Mouse (Mus musculus) heart, embryonic 16.5 days (tissue): Measurements from ENCODE around the gene Cemip2. TPM values are rescaled to one million over a fixed set of nuclear protein-coding genes. Genes with fewer than 3 reads are reported as not detected.
"Not testable (repeated sequence)": the region's sequence is repeated elsewhere in the genome, so short reads cannot be mapped to it uniquely, and the experiment has no call there.

Experiments
- ATAC-seq: fragments of 200-750 bp; cut with Nextera tagmentation; replicated peaks from 2 replicates; pipeline ENCODE4 v1.8.0; 2017; ENCODE audit warnings: moderate number of reproducible peaks; ENCODE audit not compliant: insufficient read depth, low FRiP score; ENCODE audit errors: extremely low read depth
- H3K27ac ChIP-seq: fragments of 300-500 bp; sonication (generic); 2 replicates; pipeline ENCODE4 v1.5.1; 2014; ENCODE audit warnings: mild to moderate bottlenecking, low read length, control low read depth, moderate library complexity
- H3K27me3 ChIP-seq: fragments of 300-500 bp; sonication (generic); 2 replicates; pipeline ENCODE4 v1.6.1; 2014; ENCODE audit warnings: low read length, mixed read lengths; ENCODE audit not compliant: control insufficient read depth, insufficient read depth
- H3K36me3 ChIP-seq: fragments of 300-500 bp; sonication (generic); 2 replicates; pipeline ENCODE4 v1.6.1; 2014; ENCODE audit not compliant: control insufficient read depth, insufficient read depth
- H3K4me1 ChIP-seq: fragments of 300-500 bp; sonication (generic); 2 replicates; pipeline ENCODE4 v1.6.1; 2014; ENCODE audit warnings: low read length, mixed read lengths; ENCODE audit not compliant: control insufficient read depth, insufficient read depth
- H3K4me2 ChIP-seq: fragments of 300-500 bp; sonication (generic); 2 replicates; pipeline ENCODE4 v1.6.1; 2014; ENCODE audit warnings: low read depth, mild to moderate bottlenecking, control low read depth, low read length
- H3K4me3 ChIP-seq: fragments of 300-500 bp; sonication (generic); 2 replicates; pipeline ENCODE4 v1.5.1; 2014; ENCODE audit warnings: mild to moderate bottlenecking, control low read depth, low read length
- H3K9ac ChIP-seq: fragments of 300-500 bp; sonication (generic); 2 replicates; pipeline ENCODE4 v1.6.1; 2014; ENCODE audit warnings: low read length, control low read depth
- H3K9me3 ChIP-seq: fragments of 300-500 bp; sonication (generic); replicated peaks from 2 replicates; pipeline ENCODE4 v1.6.1; 2016; ENCODE audit warnings: low read length; ENCODE audit not compliant: control insufficient read depth
- WGBS: fragments of 180-500 bp; shearing (Covaris S2); extraction: QIAGEN DNeasy Blood & Tissue Kit; methylation state at CpG from one replicate; pipeline ENCODE4 v1.1.7; 2014; 5-methylcytosine and 5-hydroxymethylcytosine counted together
- polyA plus RNA-seq: library from polyadenylated mRNA; unstranded; fragments of >200 nt; fragmentation: Nextera tagmentation; extraction: Ambion mirVana; gene quantifications from 2 replicates; pipeline ENCODE4 v1.2.1, GENCODE M21; 2015

The Cemip2 gene
- polyA plus RNA-seq, 1 experiment from 2014 or later, result 36.4 TPM

DNA sequence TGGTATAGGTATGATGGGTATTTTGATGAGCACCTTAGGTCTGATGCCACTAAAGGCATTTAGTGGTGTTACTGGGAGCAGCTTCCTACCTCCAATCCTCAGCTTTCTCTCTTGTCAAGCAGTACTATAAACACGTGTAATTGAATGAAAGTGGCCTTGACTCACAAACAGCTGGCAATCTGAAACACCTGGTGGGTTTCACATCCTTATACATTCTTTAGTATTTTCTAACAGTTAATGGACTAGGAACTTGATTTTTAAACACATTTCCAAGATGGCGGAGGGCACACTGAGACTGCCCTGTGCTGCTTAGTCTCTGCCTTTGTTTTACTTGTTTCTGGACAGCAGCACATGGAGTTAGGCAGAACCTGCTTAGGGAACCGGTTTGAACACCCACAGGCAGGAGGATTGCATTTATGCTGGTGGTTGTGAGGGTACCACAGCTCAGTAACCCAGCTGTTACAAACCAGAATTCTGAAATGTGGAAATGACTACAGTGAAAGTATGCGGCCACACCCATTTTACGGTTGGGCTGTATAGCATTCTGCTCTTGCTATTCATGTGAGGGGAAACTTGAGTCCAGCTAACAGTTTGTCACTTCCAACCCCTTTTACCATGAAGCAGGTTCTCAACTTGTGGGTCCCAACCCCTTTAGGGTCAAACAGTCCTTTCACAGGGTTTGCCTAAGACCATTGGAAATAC, 84.3 kb downstream of the Cemip2 start:
- H3K4me1 ChIP-seq, result peaks cover 20% of the 10 kb centered on the region
- H3K4me3 ChIP-seq, result no peak overlapping the region
- H3K9ac ChIP-seq, result no peak overlapping the region
- no peak overlapping the region for H3K27ac ChIP-seq
- no peaks in the 10 kb centered on the region for H3K9me3 ChIP-seq
- H3K36me3 ChIP-seq, result peaks cover 3% of the 10 kb centered on the region
- H3K27me3 ChIP-seq, result no peaks in the 10 kb centered on the region
- no peak overlapping the region for H3K4me2 ChIP-seq
- 85% methylated on average over 5 of the region's 5 CpGs for WGBS
- no peak for ATAC-seq

DNA sequence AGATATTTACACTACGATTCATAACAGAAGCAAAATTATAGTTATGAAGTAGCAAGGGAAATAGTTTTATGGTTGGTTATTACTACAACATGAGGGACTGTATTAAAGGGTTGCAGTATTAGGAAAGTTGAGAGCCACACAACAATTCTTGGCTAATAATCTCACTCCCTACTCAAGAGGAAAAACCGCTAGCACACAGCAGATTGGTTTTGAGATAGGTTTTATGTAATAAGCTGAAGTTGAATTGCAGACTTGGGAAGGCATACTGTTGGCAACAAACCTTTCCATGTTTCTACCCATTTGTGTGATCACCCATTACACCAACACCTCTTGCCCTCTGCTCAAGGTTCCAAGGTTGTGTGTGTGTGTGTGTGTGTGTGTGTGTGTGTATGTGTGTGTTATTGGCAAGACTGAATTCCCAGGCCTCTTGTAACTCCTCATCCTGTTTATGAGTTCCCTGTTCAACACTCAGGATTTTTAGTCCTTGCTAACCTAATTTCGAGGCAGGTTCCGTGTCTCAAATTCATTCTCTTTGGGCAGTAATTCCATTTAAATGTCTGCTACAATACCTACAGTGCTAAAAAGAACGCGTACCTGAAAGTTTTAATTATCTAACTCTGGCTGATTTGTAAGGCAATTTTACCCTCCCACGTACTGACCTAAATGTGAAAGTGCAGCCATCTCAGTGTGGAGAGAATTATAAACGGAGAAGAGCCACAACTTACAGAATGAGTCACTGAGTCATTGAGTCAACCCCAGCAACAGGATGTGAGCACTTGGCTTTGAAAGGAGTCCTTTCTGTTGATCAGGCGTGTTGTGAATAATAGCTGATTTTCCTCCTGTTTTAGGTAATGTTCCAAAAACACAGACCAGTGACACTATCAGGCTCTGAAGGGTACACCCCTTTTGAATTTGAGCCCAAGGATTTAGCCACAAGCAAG, 85.1 kb downstream of the Cemip2 start:
- no peaks in the 10 kb centered on the region for H3K36me3 ChIP-seq
- WGBS, result 81% methylated on average over 9 of the region's 9 CpGs
- 0 out of 2 replicates have a peak overlapping the region, but pooled peaks have one; percentile 2 for H3K27ac ChIP-seq
- H3K4me3 ChIP-seq, result no peak overlapping the region
- peaks cover 20% of the 10 kb centered on the region for H3K4me1 ChIP-seq
- H3K27me3 ChIP-seq, result no peaks in the 10 kb centered on the region
- no peaks in the 10 kb centered on the region for H3K9me3 ChIP-seq
- no peak overlapping the region for H3K4me2 ChIP-seq
- H3K9ac ChIP-seq, result no peak overlapping the region
- ATAC-seq, result no peak

- WGBS, result 50% methylated on average over 7 of the region's 7 CpGs
- H3K27me3 ChIP-seq, result no peaks in the 10 kb centered on the region
- H3K4me3 ChIP-seq, result no peak overlapping the region
- H3K9me3 ChIP-seq, result no peaks in the 10 kb centered on the region
- no peak for ATAC-seq
- peak overlapping the region; percentile 20; the same call in 1 of the 2 replicates for H3K27ac ChIP-seq
- no peak overlapping the region for H3K4me2 ChIP-seq
- no peak overlapping the region for H3K9ac ChIP-seq
- peaks cover 14% of the 10 kb centered on the region for H3K4me1 ChIP-seq
- H3K36me3 ChIP-seq, result no peaks in the 10 kb centered on the region
These were observed 87.3 kb downstream of the Cemip2 start for GRCm38 (mm10) chr19:21865242-21866055.

DNA sequence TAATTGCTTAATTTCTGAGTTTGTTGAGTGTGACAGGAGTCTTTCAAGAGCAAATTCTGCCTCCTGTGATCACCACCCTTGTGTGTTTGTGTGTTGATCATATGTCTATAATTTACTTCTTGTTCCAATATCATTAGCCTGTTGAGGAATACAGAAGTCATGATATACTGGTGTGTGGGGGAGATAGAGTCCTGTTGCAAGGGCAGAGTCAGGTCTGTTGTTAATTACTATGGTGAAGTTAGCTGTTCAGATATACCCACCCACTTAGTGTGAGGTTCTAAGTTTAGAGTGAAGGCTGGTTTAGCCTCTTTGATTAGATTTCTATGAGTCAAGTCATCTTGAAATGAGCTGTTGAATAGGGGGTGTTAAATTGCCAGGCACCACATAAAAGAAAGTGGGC, 88.0 kb downstream of the Cemip2 start:
- ATAC-seq, result no peak
- no peaks in the 10 kb centered on the region for H3K9me3 ChIP-seq
- H3K4me2 ChIP-seq, result no peak overlapping the region
- no peaks in the 10 kb centered on the region for H3K27me3 ChIP-seq
- peaks cover 14% of the 10 kb centered on the region for H3K4me1 ChIP-seq
- H3K9ac ChIP-seq, result no peak overlapping the region
- no peak overlapping the region for H3K27ac ChIP-seq
- no peak overlapping the region for H3K4me3 ChIP-seq
- no peaks in the 10 kb centered on the region for H3K36me3 ChIP-seq

GRCm38 (mm10) chr19:21866756-21867155, 88.6 kb downstream of the Cemip2 start:
- not testable (repeated sequence) for H3K4me3 ChIP-seq, H3K4me2 ChIP-seq, H3K27ac ChIP-seq, H3K9ac ChIP-seq, H3K36me3 ChIP-seq, H3K9me3 ChIP-seq, ATAC-seq, H3K27me3 ChIP-seq
- WGBS, result 87% methylated on average over 4 of the region's 4 CpGs
- H3K4me1 ChIP-seq, result peaks cover 14% of the 10 kb centered on the region

GRCm38 (mm10) chr19:21868471-21868870, 90.3 kb downstream of the Cemip2 start:
- H3K27ac ChIP-seq, result no peak overlapping the region
- no peak overlapping the region for H3K4me2 ChIP-seq
- no peaks in the 10 kb centered on the region for H3K36me3 ChIP-seq
- no peak overlapping the region for H3K9ac ChIP-seq
- H3K9me3 ChIP-seq, result no peaks in the 10 kb centered on the region
- H3K27me3 ChIP-seq, result no peaks in the 10 kb centered on the region
- no peak overlapping the region for H3K4me3 ChIP-seq
- no peak for ATAC-seq
- H3K4me1 ChIP-seq, result peaks cover 14% of the 10 kb centered on the region
- 77% methylated on average over 2 of the region's 2 CpGs for WGBS

- Histone ChIP-seq H3K36me3 (no peaks in the 10 kb centered on the region), H3K9me3 (peaks cover 4% of the 10 kb centered on the region; the same call in 1 of the 2 replicates), H3K9ac (no peak overlapping the region), H3K4me3 (peak overlapping the region; percentile 27), H3K4me1 (peaks cover 24% of the 10 kb centered on the region), H3K27ac (peak overlapping the region; percentile 93), H3K27me3 (no peaks in the 10 kb centered on the region), H3K4me2 (peak overlapping the region; percentile 38)
- peak; percentile 78 for ATAC-seq
- WGBS, result 9% methylated on average over 8 of the region's 8 CpGs
These were observed 104.2 kb downstream of the Cemip2 start for GRCm38 (mm10) chr19:21882110-21882940.

DNA sequence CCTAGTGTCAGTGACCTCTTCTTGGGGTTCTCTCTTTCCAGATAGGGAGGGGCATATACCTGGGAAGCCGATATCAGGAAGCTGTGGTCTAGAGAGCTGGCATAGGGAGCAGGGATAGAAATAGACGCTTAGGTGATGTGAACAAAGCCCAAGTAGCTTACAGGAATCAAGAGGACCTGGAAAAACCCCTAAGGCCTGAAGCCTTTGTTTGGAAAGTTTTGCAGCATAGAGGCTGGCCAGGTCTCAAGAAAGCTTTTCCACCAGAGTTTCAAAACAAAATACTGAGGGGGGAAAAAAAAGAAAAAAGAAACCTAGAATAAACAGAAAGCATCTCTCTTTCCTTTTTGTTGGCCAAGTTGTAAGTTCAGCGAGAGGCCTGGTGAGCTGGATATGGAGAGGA, 104.9 kb downstream of the Cemip2 start:
- H3K4me3 ChIP-seq, result no peak overlapping the region
- H3K9me3 ChIP-seq, result peaks cover 4% of the 10 kb centered on the region; the same call in 1 of the 2 replicates
- peaks cover 24% of the 10 kb centered on the region for H3K4me1 ChIP-seq
- 59% methylated on average over 3 of the region's 3 CpGs for WGBS
- H3K27ac ChIP-seq, result peak overlapping the region; percentile 93
- H3K4me2 ChIP-seq, result peak overlapping the region; percentile 38
- H3K27me3 ChIP-seq, result no peaks in the 10 kb centered on the region
- no peaks in the 10 kb centered on the region for H3K36me3 ChIP-seq
- no peak overlapping the region for H3K9ac ChIP-seq
- ATAC-seq, result no peak
